Comparison of ENCODE assay signal across 11 mouse cellular contexts in the genomic region with DNA sequence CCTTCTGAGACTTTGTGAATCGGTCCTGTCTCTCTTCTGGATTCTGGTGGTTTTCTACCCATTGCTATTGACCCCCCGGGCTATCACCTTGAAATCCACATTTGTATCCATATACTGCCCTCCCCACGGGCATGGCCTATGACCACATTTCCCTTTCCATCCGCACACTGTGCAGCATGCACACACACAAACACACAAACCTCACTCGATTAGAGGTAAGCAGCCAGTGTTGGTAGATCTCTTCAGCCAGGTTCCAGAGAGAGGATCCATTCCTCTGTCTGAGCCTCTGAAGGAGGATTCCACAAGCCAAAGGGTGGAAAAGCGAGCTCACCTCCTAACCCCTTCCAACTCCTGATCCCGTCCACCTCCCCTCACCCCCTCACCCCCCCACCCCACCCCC.
"Had no signal": no experiment of that assay in that cellular context is flagged by ENCODE, and none has a peak within 500 bp of the region (broad histone marks: within the 10 kb centered on the region; RNA-seq: fewer than 3 reads in every experiment).

No protein-coding gene starts in this region.

- ATAC-seq: hindbrain, postnatal 0 days; inflammation-experienced regulatory T-cells, adult 6 months had no signal

- H3K4me3 ChIP-seq: liver, embryonic 13.5 days had no signal

- H3K36me3 ChIP-seq: liver, embryonic 13.5 days had no signal

- H3K27ac ChIP-seq: hindbrain, postnatal 0 days; kidney, postnatal 0 days; liver, embryonic 13.5 days had no signal

- H3K27me3 ChIP-seq: liver, embryonic 13.5 days had no signal

- H3K9me3 ChIP-seq: liver, embryonic 13.5 days had no signal

- DNase-seq: kidney, adult 2 months; kidney, postnatal 25 days; liver, embryonic 13.5 days; lung, adult 2 months; midbrain, embryonic 14.5 days; thymus, adult 18-20 months; thymus, postnatal 36 days had no signal

- H3K4me2 ChIP-seq: liver, embryonic 13.5 days; midbrain, embryonic 11.5 days had no signal

- H3K9ac ChIP-seq: liver, embryonic 13.5 days had no signal
